Mouse (Mus musculus) intestine, postnatal 0 days (tissue): ENCODE data around the gene Ahr. TPM values are rescaled to one million over a fixed set of nuclear protein-coding genes. Genes with fewer than 3 reads are reported as not detected.

Experiments
- ATAC-seq: fragments of 200-750 bp; cut with Nextera tagmentation; 2 replicates; pipeline ENCODE4 v1.8.0; 2017; ENCODE audit warnings: mild to moderate bottlenecking, moderate TSS enrichment, moderate library complexity
- H3K27ac ChIP-seq: fragments of 300-500 bp; sonication (generic); 2 replicates; pipeline ENCODE4 v1.5.1; 2014; ENCODE audit warnings: mild to moderate bottlenecking, low read depth, low read length, moderate library complexity
- H3K27me3 ChIP-seq: fragments of 300-500 bp; sonication (generic); replicated peaks from 2 replicates; pipeline ENCODE4 v1.6.1; 2014; ENCODE audit warnings: low read length, mixed read lengths; ENCODE audit not compliant: control insufficient read depth, insufficient read depth
- H3K36me3 ChIP-seq: fragments of 300-500 bp; sonication (generic); 2 replicates; pipeline ENCODE4 v1.6.1; 2014; ENCODE audit warnings: mild to moderate bottlenecking, moderate library complexity; ENCODE audit not compliant: control insufficient read depth, insufficient read depth
- H3K4me1 ChIP-seq: fragments of 300-500 bp; sonication (generic); replicated peaks from 2 replicates; pipeline ENCODE4 v1.6.1; 2014; ENCODE audit warnings: antibody characterized with exemption, low read length, mixed read lengths; ENCODE audit not compliant: control insufficient read depth, insufficient read depth
- H3K4me2 ChIP-seq: fragments of 300-500 bp; sonication (generic); replicated peaks from 2 replicates; pipeline ENCODE4 v1.6.1; 2014; ENCODE audit warnings: low read depth, mild to moderate bottlenecking, moderate library complexity
- H3K4me3 ChIP-seq: fragments of 300-500 bp; sonication (generic); 2 replicates; pipeline ENCODE4 v1.5.1; 2014; ENCODE audit warnings: low read depth, low read length
- H3K9ac ChIP-seq: fragments of 300-500 bp; sonication (generic); 2 replicates; pipeline ENCODE4 v1.6.1; 2014; ENCODE audit warnings: mild to moderate bottlenecking, low read depth, low read length
- H3K9me3 ChIP-seq: fragments of 300-500 bp; sonication (generic); 2 replicates; pipeline ENCODE4 v1.6.1; 2016; ENCODE audit warnings: mixed run types; ENCODE audit not compliant: control insufficient read depth
- CTCF ChIP-seq: sonication (generic); IDR thresholded peaks from 2 replicates; pipeline ENCODE4 v1.5.1; 2016; ENCODE audit warnings: low read depth, mild to moderate bottlenecking, control low read depth, antibody characterized with exemption, moderate library complexity
- WGBS: fragments of 180-500 bp; shearing (Covaris S2); extraction: QIAGEN DNeasy Blood & Tissue Kit; methylation state at CpG from one replicate; pipeline ENCODE4 v1.1.7; 2014; 5-methylcytosine and 5-hydroxymethylcytosine counted together
- polyA plus RNA-seq: library from polyadenylated mRNA; unstranded; fragments of >200 nt; fragmentation: Nextera tagmentation; extraction: Ambion mirVana; gene quantifications from 2 replicates; pipeline ENCODE4 v1.2.1, GENCODE M21; 2015

Gene Ahr
- polyA plus RNA-seq: 4.6 and 4.7 TPM in 2 replicates

DNA sequence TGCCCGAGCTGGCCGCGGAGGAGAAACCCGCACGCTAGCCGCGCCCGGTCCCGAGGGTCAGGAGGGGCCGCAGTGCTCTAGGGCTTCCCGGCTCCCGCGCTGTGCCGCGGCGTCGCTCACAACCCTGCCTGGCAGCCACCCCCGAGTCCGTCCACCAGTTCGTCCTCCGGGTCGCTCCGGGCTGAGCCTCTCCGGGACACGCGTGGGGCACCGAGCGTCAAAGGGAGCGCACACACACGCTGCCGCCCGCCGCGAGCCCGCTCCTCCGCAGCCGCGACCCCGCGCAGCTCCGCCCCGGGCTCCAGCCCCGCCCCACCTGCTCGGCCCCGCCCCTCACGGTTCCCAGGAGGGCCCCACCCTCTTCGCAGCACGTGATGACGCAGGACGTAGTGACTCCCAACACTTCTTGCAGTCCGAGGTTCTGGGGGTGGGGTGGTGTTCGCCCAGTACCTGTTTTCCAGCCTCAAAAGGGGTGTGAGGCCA, at the start of gene Ahr:
Gene Ahr, minus strand, starts transcription at position 285 of the 483 bp plus-strand sequence.
- peak within 1 kb of the TSS; percentile 80 for H3K4me3 ChIP-seq
- TF ChIP-seq CTCF: no peak
- H3K27ac ChIP-seq: peak within 1 kb of the TSS; percentile 93
- WGBS: under 1% methylated on average over 38 of the region's 52 CpGs
- ATAC-seq: peak; percentile 97
- peak within 1 kb of the TSS; percentile 87 for H3K4me2 ChIP-seq
- no peaks in the 10 kb centered on the region for H3K9me3 ChIP-seq
- no peaks in the 10 kb centered on the region for H3K4me1 ChIP-seq
- no peaks in the 10 kb centered on the region for H3K27me3 ChIP-seq
- H3K9ac ChIP-seq: peak within 1 kb of the TSS; percentile 73
- no peaks in the 10 kb centered on the region for H3K36me3 ChIP-seq

DNA sequence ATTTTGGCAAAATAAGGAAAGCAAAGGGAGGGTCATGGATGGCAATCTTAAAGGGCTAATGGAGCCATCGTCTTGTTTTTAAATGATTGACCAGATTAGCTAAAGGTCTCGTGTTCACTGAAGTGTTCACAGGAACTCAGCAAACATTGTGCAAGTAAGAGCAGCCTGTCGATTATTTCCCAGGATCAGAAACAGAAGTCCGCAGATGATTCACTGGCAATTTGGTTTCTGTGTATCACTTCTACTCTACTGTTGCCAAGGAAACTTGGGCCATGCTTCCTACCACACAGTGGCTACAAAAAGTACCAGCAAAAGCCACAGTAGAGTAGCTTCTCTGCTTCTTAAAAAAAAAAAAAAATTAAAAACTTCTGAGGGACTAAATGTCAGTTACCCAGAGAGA, 44.0 kb upstream of the Ahr start:
- TF ChIP-seq CTCF: no peak
- WGBS: 61% methylated on average over 4 of the region's 4 CpGs
- no peak overlapping the region for H3K9ac ChIP-seq
- no peaks in the 10 kb centered on the region for H3K9me3 ChIP-seq
- no peak overlapping the region for H3K4me2 ChIP-seq
- H3K27ac ChIP-seq: no peak overlapping the region
- no peak for ATAC-seq
- H3K36me3 ChIP-seq: no peaks in the 10 kb centered on the region
- H3K27me3 ChIP-seq: no peaks in the 10 kb centered on the region
- no peaks in the 10 kb centered on the region for H3K4me1 ChIP-seq
- no peak overlapping the region for H3K4me3 ChIP-seq

GRCm38 (mm10) chr12:35576107-35576506, 41.3 kb upstream of the Ahr start:
- no peak for TF ChIP-seq CTCF
- 80% methylated on average over 4 of the region's 4 CpGs for WGBS
- H3K4me2 ChIP-seq: no peak overlapping the region
- no peaks in the 10 kb centered on the region for H3K27me3 ChIP-seq
- no peak overlapping the region for H3K9ac ChIP-seq
- ATAC-seq: no peak
- H3K9me3 ChIP-seq: no peaks in the 10 kb centered on the region
- H3K27ac ChIP-seq: no peak overlapping the region
- no peak overlapping the region for H3K4me3 ChIP-seq
- H3K4me1 ChIP-seq: no peaks in the 10 kb centered on the region
- no peaks in the 10 kb centered on the region for H3K36me3 ChIP-seq

- no peak overlapping the region for H3K4me2 ChIP-seq
- H3K9ac ChIP-seq: no peak overlapping the region
- no peaks in the 10 kb centered on the region for H3K36me3 ChIP-seq
- no peaks in the 10 kb centered on the region for H3K27me3 ChIP-seq
- WGBS: 65% methylated on average over 2 of the region's 2 CpGs
- no peaks in the 10 kb centered on the region for H3K4me1 ChIP-seq
- no peaks in the 10 kb centered on the region for H3K9me3 ChIP-seq
- no peak for ATAC-seq
- TF ChIP-seq CTCF: no peak
- H3K27ac ChIP-seq: no peak overlapping the region
- no peak overlapping the region for H3K4me3 ChIP-seq
Measured at GRCm38 (mm10) chr12:35573713-35574112, 38.9 kb upstream of the Ahr start.

DNA sequence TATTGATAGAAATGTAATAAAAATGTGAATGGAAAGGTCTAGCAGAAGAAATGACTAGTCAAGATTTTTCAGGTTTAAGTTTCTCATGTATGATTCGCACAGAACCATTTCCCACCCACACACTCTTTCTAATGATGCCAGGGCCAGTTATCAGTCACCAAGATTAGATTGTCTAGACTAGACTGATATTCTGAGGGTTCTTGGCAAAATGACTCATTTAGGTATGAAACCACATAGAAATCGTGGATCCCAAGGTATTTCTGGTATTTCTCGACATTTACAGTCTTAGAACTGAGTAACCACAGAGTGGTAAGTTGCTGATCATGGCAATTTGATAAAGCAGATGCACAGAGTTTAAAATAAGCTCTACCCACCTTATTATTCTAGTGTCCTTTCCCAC, 28.0 kb upstream of the Ahr start:
- Histone ChIP-seq H3K9ac (no peak overlapping the region), H3K4me1 (no peaks in the 10 kb centered on the region), H3K4me2 (no peak overlapping the region), H3K27ac (no peak overlapping the region), H3K9me3 (no peaks in the 10 kb centered on the region), H3K36me3 (no peaks in the 10 kb centered on the region), H3K27me3 (no peaks in the 10 kb centered on the region), H3K4me3 (no peak overlapping the region)
- no peak for TF ChIP-seq CTCF
- 82% methylated on average over 3 of the region's 3 CpGs for WGBS
- ATAC-seq: no peak

DNA sequence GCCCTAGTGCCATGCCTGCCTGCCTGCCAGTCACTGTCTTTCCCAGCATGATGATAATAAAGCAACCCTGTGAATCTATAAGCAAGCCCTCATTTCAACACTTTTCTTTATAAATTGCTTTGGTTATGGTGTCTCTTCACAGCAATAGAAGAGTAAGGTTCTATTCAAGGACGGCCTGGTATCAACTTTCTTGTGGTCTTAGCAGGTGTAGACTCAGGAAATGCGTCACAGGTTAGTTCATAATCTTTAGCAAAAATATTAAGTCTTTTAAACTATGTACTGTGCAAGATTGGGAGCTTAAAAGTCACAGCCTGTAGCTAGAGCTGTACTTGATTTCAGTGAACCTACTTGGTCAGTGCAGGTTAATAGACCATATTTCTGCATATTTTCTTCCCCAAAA, 24.0 kb upstream of the Ahr start:
- 84% methylated on average over 2 of the region's 2 CpGs for WGBS
- no peak overlapping the region for H3K4me3 ChIP-seq
- H3K27me3 ChIP-seq: no peaks in the 10 kb centered on the region
- H3K4me1 ChIP-seq: no peaks in the 10 kb centered on the region
- no peaks in the 10 kb centered on the region for H3K36me3 ChIP-seq
- no peak overlapping the region for H3K9ac ChIP-seq
- no peak for TF ChIP-seq CTCF
- no peak overlapping the region for H3K4me2 ChIP-seq
- ATAC-seq: no peak
- H3K9me3 ChIP-seq: no peaks in the 10 kb centered on the region
- H3K27ac ChIP-seq: no peak overlapping the region

DNA sequence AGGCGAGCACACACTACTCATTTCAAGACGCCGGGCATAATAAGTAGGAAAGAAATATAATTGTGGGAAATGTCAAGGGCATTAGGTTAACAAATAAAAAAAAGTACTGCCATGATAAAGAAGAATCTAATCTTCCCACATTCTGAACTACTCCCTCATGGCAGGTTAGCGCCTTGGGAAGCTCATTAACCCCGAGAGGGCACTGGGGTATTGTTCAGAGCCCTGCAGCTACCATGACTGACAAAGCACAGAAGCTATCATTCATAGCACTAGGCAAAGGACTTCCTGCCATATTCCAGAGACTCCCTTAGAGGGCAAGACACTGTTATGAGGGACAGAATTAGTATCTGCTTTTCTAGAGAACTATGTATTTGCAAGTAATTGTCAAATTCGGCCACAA, 21.1 kb upstream of the Ahr start:
- no peak overlapping the region; the same call in 1 of the 2 replicates for H3K27ac ChIP-seq
- no peaks in the 10 kb centered on the region for H3K4me1 ChIP-seq
- no peak overlapping the region for H3K9ac ChIP-seq
- H3K36me3 ChIP-seq: no peaks in the 10 kb centered on the region
- 0 out of 2 replicates have a peak, but pooled peaks cover 1% of the 10 kb centered on the region for H3K9me3 ChIP-seq
- 78% methylated on average over 6 of the region's 6 CpGs for WGBS
- H3K27me3 ChIP-seq: no peaks in the 10 kb centered on the region
- no peak overlapping the region for H3K4me2 ChIP-seq
- ATAC-seq: no peak
- H3K4me3 ChIP-seq: no peak overlapping the region
- TF ChIP-seq CTCF: no peak
